Mouse (Mus musculus): ENCODE measurements around the gene Ube2h.
A peak's percentile ranks its signal among the peaks of the same experiment; 100 is the strongest.

DNA sequence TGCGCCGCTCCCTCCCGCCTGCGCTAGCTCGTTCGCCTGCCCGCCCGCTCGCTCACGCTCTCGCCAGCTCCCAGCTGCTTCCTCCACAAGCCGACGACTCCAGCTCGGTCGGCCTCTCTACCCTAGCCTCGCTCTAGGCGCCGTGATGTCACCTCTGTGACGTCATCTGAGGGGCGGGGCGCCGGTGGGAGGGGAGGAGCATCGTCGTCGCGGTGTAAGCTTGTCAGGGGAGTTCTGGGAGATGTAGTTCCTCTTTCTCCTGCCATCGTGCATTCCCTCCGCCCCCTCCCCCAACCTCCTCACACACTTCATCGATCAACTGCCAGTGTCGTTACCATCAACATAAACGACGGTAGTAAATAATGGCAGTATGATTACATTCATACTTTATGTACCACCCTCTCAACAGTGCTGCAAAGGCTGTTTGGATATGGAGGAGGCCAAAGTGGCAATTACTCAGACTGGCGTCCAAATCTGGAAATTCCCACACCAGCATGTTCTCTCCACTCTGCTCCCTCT lies at the start of gene Ube2h:
- TF ChIP-seq POLR2A (IDR thresholded peaks at IDR 0.05; ENCODE audit: borderline replicate concordance, extremely low read depth, insufficient read depth, insufficient read length, poor library complexity, severe bottlenecking): peak; percentile 59; the same call in 1 of the 2 replicates
- TF ChIP-seq CTCF (IDR thresholded peaks at IDR 0.05; ENCODE audit: borderline replicate concordance, extremely low read depth, insufficient read depth, insufficient read length): no peak
